Mouse (Mus musculus): ENCODE measurements at regions not wholly inside any gene's neighbourhood (a gene's known extent, or its start where the extent isn't known, plus 50 kb on each side); places are given as distances from the start of the nearest gene placed in this dataset.

DNA sequence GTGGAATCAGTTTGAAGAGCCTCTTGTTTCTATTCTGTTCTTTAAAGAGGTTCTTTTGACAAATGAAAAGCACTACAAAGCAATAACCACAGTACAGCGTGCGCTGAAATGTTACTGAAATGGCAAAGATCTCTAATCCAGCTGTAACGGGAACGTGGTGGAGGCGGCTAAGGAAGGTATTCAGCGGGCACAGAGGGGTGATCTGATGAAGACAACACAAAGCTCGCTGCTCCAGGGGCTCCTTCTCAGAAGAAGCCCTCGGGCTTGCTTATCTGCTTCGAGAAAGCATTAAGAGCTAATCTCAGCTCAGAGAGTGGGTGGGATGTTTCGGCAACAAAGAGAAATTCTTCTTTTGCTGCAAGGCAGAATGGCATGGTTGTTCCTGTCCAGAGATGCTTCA, 258.2 kb upstream of the Arrdc4 start:
- TF ChIP-seq ELF1 (IDR thresholded peaks at IDR 0.05; ENCODE audit: low read depth, low read length) (no peak), EP300 (IDR thresholded peaks at IDR 0.05; ENCODE audit: low read depth in 1 of 2, low read length in 2 of 2) (no peak), HCFC1 (IDR thresholded peaks at IDR 0.05; ENCODE audit: low read depth, low read length) (no peak), POLR2AphosphoS2 (IDR thresholded peaks at IDR 0.05; ENCODE audit: low read length) (no peak), CTCF (IDR thresholded peaks at IDR 0.05 in 2 of 3, conservative IDR thresholded peaks at IDR 0.05 in 1 of 3; ENCODE audit: control insufficient read depth in 1 of 3, insufficient read depth in 1 of 3, low read depth in 2 of 3, low read length in 3 of 3, poor library complexity in 1 of 3, severe bottlenecking in 1 of 3) (no peak), ZC3H11A (IDR thresholded peaks at IDR 0.05; ENCODE audit: low read depth, low read length) (no peak), CHD2 (IDR thresholded peaks at IDR 0.05; ENCODE audit: low read length) (no peak), NELFE (IDR thresholded peaks at IDR 0.05; ENCODE audit: low read depth, low read length) (no peak), MAX (IDR thresholded peaks at IDR 0.05; ENCODE audit: low read length) (no peak)

Measured in MEL (cell line).